Mouse (Mus musculus): ENCODE data around the gene Casp1.

Casp1 gene

DNA sequence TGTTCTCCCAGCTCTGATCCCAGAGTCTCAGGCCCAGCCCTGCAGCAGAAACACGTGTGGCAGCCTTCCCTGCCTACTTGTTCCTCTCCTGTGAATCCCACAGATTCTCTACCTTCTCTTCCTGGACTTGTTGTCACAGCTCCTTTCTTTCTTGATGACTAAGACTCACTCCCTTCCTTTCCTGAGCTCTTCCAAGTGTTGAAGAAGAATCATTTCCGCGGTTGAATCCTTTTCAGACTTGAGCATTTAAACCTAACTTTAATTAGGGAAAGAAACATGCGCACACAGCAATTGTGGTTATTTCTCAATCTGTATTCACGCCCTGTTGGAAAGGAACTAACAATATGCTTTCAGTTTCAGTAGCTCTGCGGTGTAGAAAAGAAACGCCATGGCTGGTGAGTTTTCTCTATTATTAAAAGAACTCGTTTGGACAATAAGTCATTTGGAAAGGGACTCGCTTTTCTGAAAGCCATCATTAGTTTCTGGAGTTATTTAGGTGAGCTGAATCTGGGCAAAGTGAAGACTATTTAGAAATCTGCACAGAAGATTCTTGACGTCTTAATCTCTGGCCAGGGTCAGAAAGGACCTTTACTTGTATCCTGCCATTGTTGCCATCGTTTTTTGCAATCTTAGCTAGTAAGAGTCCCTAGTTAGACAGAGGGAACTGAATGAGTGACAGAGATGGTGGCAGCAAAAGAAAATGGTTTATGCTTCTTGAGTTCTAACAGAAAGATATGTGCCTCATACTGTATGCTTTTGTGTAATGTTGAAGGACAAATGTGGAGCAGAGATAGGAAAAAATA is at the start of gene Casp1:
Casp1 (plus strand) TSS at position 189 of the 803 bp plus-strand sequence.
- peak; percentile 38 for DNase-seq (ENCODE audit: low read depth, low spot score)

DNA sequence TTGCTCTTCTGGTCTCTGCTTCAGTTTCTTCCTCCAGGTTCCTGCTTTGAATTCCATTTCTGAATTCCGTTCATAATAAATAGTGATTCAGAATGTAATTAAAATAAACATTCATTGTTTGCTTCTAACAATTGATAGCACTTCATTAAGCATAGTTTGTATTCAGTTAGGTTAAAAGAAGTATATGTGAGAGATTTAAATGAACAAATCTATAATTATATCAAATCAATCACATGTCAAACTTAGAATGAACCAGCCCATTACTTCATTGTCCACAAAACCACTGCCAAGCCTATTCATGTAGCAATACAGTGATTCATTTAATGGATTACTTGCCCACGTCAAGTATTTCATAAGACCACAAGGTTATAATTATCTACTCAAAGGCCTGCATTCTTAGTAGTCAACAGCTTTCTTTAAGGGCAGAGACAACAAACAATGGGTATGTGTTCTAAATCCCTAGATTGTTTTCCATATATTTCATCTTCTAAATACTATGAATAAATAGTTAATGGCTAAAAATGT is 34.3 kb upstream of the Casp1 start:
- DNase-seq (ENCODE audit: low read depth, low spot score), result no peak

DNA sequence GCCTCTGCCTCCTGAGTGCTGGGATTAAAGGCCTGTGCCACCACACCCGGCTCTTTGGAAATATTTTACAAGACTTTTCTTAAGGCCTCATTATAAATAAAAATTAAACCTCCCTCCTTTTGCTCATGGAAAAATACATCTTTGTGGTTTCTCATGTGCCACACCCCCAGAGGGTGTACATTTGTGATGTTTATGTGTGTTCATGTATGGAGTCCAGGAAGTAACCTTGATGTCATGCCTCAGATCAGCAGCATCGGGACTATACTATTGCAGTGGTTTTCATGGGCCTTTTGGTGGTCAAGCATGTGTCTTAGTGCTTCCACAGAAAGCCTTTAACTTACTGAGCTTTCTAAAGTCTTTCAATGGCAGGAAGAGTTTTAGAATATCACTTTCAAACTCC is 28.0 kb upstream of the Casp1 start:
- no peak for DNase-seq (ENCODE audit: low read depth, low spot score)

DNA sequence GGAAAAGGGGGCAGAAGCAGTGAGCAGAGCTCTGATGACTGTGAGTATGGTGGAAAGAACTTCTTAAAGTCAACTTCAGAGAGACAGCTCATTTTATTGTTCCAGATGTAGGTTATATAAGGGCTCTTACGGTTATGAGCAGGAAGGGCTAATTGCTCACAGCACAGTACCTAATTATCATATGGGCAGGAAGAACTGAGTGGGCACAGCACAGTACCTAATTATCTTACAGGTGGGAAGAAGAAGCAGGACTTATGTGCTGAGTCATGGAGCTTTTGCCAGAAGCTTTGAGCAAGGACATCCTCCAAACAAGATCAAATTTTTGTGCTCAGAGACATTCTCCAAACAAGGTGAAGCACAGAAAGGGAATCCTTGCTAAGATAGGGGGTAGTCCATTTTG is 27.4 kb upstream of the Casp1 start:
- no peak for DNase-seq (ENCODE audit: low read depth, low spot score)

DNA sequence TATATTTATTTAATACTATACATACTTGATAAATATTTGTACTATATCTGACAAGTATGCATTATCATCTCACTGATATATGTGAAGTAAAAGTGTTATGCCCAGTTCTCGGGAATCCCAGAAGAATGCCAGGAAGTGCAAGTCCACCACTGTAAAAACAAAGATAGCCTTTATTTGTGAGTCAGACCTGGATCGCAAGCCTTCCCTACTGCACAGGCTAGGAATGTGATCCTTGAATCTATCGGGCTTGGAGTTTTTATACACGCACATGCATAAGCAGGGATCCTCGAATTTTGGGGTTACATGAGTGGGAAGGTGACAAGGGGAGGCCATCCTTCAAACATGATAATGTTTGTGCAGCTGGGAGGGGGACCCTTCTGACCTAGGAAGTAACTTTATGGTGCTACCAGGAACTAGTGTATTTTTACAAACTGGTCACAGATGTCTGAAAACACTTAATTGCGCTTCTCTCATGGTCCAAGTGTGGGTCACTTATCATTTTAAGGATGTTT is 26.9 kb upstream of the Casp1 start:
- no peak for DNase-seq (ENCODE audit: low read depth, low spot score)

DNA sequence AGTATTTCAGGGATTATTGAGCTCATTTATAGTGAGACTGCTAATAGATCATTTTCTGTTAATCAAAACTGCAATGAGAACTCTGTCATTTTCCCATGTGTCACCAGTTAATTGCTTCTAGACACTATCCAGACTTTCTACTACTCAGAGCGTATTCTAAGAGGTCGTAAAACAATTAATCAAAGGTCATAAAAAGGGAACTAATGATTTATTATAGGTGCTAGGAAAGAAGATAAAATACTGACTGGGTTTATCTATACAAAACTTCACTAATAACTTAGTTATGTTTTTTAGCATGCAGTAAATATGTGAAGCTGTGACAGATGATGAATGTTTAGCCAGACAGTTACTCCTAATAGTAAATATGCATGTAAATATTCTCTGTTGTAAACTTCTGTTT is 12.2 kb upstream of the Casp1 start:
- no peak for DNase-seq (ENCODE audit: low read depth, low spot score)

DNA sequence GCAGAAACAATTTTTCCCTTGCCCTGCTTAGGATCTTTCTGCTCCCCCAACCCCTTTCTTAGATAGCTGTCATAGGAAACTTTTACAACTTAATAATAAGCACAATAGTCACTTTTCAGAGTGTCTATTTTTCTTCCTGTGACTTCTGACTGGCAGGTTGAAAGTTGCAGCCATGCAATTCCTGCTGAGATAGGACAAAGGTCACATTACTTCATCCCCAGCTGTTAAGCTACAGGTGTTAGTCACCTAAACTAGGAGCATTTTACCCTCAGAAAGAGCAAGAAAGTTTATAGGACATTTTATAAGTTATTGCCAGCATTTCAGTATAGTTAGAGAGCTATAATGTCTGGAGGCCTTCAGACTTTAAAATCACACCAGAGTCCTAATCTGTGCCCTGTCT is 11.7 kb upstream of the Casp1 start:
- no peak for DNase-seq (ENCODE audit: low read depth, low spot score)

DNA sequence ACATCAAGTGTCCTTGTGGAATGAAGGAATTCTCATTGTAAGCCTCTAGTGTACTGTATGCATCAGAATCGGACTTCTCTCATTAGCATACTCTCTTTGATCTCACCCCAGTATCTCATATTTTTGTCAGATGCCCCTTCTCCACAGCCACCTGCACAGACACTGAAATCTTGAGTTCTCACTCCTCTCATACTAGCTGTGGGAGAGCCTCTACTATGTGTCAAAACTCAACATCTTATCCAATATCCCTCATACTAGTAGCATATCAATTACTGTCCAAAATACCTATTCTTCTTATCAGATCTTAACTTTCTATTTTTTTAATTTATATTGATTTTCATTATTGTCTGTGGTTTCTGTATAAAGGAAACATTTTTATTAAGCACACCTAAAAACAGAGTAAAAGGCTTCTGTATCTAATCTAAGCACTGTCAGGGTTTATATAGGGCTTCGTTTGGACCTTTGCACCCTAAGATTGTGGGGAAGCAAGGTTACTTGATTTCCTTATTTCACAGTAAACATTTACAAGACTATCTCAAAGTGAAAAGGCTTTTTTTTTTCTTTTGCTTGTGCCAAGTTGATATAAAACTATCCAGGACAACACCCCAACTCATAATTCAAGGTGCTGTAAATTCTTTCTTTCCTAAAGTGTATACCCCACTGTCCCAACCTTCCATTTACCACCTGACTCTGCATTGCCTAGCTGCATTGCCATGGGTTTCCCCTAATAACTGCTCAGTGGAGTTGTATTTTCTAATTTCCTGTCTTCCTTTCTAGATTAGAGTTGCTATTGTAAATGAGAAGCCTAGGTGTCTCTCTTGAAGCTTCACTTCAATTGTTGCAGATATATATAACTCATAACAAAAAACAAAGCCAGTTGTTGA is 1.7 kb upstream of the Casp1 start:
- no peak for DNase-seq (ENCODE audit: low read depth, low spot score)

DNA sequence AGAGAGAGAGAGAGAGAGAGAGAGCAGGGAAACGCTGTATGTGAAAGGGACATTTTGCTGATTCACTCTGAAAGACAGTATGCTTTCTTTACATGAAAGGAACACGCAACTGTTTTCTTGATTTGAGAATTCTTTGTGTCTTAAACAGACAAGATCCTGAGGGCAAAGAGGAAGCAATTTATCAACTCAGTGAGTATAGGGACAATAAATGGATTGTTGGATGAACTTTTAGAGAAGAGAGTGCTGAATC is 740 bp downstream of the Casp1 start:
- no peak for DNase-seq (ENCODE audit: low read depth, low spot score)

DNA sequence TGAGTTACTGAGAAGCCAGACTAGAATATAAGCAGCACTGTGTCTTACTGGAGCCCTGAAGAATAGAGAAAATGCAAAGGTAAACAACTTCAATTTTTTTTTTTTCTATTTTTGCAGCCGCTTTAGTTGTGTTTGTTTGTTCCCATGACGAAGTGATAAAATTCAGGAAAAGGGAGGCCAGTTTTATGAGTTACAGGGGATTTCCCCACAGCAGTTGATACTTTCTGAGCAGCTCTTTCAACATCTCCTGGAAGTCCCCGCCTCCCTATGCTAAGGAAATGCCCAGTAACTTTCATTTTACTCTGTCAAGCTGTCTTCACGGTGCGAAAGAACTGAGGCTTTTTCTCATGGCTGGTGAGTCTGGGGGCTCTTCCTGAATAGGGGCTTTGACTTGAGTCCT is 10.2 kb downstream of the Casp1 start, which contains the start of gene Casp4:
Casp4 (plus strand) TSS at position 268 of the 400 bp plus-strand sequence.
- DNase-seq (ENCODE audit: low read depth, low spot score), result peak; percentile 61

DNA sequence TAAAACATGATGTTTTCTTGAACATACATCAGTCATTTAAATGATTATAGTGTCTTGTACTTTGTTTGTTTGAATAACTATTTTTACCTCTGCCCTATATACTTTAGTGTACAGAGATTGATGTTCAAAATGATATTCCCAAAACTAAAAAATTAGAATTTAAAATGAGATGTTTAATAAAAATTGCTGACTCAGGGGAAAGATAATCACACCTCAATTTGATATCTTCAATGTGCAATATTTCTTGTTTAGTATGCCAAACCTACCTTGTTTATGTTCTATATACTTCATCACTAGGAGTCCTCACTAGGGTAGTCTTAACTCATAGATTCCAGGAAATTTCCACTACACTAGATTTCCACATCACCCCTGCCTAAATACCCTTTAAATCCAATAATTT is 11.8 kb downstream of the Casp1 start:
- DNase-seq (ENCODE audit: low read depth, low spot score), result no peak

DNA sequence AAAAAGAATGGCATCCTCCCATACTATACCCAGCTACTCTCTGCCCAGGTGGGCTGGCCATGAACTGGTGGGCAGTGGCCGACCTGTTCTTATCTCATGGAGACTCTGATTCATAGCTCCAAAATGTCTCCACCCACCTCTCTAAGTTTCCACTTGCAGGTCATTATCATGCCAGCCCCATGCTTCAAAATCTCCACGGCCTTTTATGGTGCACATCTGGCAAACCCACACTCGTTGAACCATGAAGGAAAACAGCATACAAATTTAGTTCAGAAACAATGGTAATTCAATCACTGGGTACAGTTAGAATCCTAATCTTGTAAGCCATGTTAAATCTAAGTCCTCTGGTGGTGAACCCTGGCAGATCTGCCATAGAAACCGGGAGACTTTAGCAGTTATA is 13.1 kb downstream of the Casp1 start:
- peak; percentile 35 for DNase-seq (ENCODE audit: low read depth, low spot score)

DNA sequence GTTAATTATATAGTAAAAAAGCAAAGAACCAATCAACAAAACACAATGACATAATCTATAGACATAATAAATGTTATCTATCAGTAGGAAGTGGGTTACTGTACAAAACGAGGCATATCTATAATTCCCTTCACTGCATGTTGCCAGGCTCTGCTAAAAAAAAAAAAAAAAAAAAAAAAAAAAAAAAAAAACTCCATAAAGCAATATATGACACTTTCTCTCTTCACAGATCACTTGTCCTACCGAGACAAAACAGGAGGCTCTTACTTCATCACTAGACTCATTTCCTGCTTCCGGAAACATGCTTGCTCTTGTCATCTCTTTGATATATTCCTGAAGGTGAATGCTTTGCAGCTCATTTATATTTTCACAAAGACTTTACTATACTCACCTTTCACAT is 29.9 kb downstream of the Casp1 start:
- no peak for DNase-seq (ENCODE audit: low read depth, low spot score)

DNA sequence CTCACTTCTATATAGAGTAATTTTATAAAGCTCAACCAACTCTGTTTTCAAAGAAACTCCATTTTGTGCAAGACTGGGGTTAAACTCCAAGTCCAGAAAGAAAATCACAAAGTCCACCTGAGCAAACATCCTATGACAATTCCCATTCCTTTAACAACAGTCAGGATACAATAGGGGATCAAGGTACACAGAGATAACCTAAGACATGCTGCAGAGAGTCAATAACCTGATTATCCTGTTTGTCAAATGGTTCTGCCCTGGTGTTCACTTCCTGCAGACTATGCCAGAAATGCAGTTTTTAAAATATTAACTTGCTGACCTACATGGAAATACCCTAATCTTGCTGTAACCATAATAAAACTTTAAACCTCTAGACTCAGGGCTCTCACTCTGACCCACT is 34.1 kb downstream of the Casp1 start:
- DNase-seq (ENCODE audit: low read depth, low spot score), result no peak

DNA sequence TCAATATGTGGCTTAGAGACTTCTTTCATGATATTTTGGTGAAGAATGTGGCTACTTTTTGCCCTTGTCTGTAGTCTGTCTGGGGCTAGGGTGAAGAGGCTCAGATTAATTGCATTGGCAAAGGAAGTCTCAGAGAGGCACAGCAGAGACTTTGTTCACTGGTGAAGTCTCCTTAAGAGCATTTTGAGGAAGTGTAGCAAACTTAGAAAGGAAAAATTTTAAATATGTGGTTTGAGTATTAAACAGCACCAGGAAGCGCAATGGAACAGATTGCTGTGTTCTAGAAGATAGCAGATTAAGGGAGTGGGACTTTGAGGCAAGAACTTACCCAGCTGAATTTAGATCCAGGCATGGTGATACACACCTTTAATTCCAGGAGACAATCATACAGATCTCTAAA is 35.1 kb downstream of the Casp1 start:
- no peak for DNase-seq (ENCODE audit: low read depth, low spot score)

DNA sequence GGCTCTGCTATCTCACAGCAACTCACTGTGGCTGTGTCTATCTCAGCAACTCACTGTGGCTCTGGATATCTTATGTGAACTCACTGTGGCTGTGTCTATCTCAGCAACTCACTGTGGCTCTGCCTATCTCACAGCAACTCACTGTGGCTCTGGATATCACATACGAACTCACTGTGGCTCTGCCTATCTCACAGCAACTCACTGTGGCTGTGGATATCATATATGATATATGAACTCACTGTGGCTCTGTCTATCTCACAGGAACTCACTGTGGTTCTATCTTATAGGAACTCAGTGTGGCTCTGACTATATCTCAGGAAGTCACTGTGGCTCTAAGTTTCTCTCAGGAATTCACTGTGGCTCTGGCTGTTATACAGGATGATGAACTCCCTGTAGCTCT is 44.8 kb downstream of the Casp1 start:
- DNase-seq (ENCODE audit: low read depth, low spot score), result no peak

DNA sequence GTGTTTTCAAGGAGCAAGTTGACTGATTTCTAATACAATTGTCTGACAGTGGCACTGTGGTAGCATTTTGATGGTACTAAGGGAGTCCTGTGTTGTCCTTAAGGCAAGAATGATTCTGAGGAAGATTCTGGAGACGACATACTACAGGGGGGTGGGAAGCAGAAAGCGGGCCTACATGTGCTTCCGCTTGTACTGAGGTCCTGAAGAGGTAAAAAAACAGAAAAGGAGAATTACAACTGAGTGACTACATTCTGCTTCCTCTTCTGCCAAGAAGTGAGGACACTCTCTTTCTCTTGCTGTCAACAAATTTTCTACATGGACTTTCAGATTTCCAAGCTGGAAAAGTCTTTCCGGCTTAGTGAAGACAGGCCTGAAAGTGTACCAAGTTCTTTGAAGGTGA is 45.8 kb downstream of the Casp1 start:
- DNase-seq (ENCODE audit: low read depth, low spot score), result no peak

DNA sequence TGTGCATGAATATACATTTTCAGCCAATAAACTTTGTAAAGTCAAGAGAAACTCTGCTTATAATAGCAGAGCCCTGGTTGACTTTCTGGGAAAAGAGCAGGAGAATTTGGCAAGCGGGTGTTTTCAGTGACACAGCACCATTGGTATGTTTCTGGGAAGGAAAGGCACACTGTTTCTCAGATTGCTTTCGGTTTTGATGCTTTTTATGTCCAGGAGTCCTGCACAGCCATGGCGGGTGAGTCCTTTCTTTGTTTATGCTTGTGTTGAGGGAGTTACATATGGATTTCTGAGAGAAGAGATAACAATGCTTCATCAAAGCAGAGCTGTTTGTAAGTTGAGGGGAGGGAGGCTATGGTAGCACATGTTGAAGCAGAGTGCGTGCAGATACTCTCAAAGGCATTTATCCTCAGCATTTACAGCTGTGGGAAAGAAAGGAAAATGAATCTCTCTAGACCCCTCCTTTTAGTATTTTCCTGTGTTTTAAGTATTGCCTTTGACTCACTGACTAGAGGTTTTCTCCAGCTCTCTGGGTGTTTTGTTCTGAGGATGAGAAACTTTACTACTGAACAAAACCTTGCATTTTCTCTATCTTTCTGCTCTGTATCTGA is 47.1 kb downstream of the Casp1 start, which contains the start of gene Casp12:
Casp12 (plus strand) TSS at position 140 of the 608 bp plus-strand sequence.
- DNase-seq (ENCODE audit: low read depth, low spot score), result no peak

DNA sequence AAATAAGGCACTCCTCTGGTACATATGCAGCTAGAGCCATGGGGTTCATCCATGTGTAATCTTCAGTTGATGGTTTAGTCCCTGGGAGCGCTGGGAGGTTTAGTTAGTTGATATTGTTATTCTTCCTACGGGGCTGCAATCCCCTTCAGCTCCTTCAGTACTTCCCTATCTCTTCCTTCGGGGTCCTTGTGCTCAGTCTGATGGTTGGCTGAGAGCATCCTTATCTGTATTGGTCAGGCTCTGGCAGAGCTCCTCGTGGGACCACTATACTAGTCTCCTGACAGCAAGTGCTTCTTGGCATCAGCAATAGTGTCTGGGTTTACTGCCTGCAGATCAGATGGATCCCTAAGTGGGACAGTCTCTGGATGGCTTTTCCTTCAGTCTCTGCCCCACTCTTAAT is 49.1 kb downstream of the Casp1 start:
- no peak for DNase-seq (ENCODE audit: low read depth, low spot score)

DNA sequence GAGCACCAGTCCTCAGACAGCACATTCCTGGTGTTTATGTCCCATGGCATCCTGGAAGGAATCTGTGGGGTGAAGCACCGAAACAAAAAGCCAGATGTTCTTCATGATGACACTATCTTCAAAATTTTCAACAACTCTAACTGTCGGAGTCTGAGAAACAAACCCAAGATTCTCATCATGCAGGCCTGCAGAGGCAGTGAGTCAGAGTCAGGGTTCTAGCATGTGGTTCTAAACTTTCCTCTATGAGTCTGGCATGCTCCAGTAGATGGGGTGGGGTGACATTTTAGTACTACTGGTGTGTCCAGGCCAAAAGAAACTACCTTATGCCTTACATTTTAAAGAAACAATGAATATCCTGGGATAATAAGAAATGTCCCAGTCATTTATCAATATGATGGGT is 55.4 kb downstream of the Casp1 start:
- no peak for DNase-seq (ENCODE audit: low read depth, low spot score)

DNA sequence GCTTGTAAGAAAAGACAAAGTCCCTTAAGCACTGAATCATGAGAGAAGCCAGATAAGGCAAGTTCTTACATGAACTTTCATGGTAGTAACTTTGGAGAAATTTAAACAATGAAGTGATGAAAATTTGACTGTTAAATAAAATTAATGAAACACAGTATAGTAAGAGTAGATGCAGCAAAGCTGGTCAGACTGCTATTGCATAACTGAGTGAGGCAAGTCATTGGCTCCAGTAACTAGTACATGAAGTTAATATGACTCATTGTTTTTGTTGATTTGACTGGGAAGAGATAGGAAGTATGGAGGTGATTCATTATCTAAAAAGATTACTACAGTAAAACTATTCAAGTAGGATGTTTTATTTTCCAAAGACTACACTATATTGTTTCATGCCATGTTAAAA is 58.5 kb downstream of the Casp1 start:
- DNase-seq (ENCODE audit: low read depth, low spot score), result no peak
